Mouse (Mus musculus) intestine, postnatal 0 days (tissue): ENCODE results near the gene Etfbkmt. TPM values are rescaled to one million over a fixed set of nuclear protein-coding genes. Genes with fewer than 3 reads are reported as not detected.
"Not testable (repeated sequence)": the region's sequence is repeated elsewhere in the genome, so short reads cannot be mapped to it uniquely, and the experiment has no call there.

Experiments
- ATAC-seq: fragments of 200-750 bp; cut with Nextera tagmentation; 2 replicates; pipeline ENCODE4 v1.8.0; 2017; ENCODE audit warnings: mild to moderate bottlenecking, moderate TSS enrichment, moderate library complexity
- H3K27ac ChIP-seq: fragments of 300-500 bp; sonication (generic); 2 replicates; pipeline ENCODE4 v1.5.1; 2014; ENCODE audit warnings: mild to moderate bottlenecking, low read depth, low read length, moderate library complexity
- H3K27me3 ChIP-seq: fragments of 300-500 bp; sonication (generic); replicated peaks from 2 replicates; pipeline ENCODE4 v1.6.1; 2014; ENCODE audit warnings: low read length, mixed read lengths; ENCODE audit not compliant: control insufficient read depth, insufficient read depth
- H3K36me3 ChIP-seq: fragments of 300-500 bp; sonication (generic); 2 replicates; pipeline ENCODE4 v1.6.1; 2014; ENCODE audit warnings: mild to moderate bottlenecking, moderate library complexity; ENCODE audit not compliant: control insufficient read depth, insufficient read depth
- H3K4me1 ChIP-seq: fragments of 300-500 bp; sonication (generic); replicated peaks from 2 replicates; pipeline ENCODE4 v1.6.1; 2014; ENCODE audit warnings: antibody characterized with exemption, low read length, mixed read lengths; ENCODE audit not compliant: control insufficient read depth, insufficient read depth
- H3K4me2 ChIP-seq: fragments of 300-500 bp; sonication (generic); replicated peaks from 2 replicates; pipeline ENCODE4 v1.6.1; 2014; ENCODE audit warnings: low read depth, mild to moderate bottlenecking, moderate library complexity
- H3K4me3 ChIP-seq: fragments of 300-500 bp; sonication (generic); 2 replicates; pipeline ENCODE4 v1.5.1; 2014; ENCODE audit warnings: low read depth, low read length
- H3K9ac ChIP-seq: fragments of 300-500 bp; sonication (generic); 2 replicates; pipeline ENCODE4 v1.6.1; 2014; ENCODE audit warnings: mild to moderate bottlenecking, low read depth, low read length
- H3K9me3 ChIP-seq: fragments of 300-500 bp; sonication (generic); 2 replicates; pipeline ENCODE4 v1.6.1; 2016; ENCODE audit warnings: mixed run types; ENCODE audit not compliant: control insufficient read depth
- CTCF ChIP-seq: sonication (generic); IDR thresholded peaks from 2 replicates; pipeline ENCODE4 v1.5.1; 2016; ENCODE audit warnings: low read depth, mild to moderate bottlenecking, control low read depth, antibody characterized with exemption, moderate library complexity
- WGBS: fragments of 180-500 bp; shearing (Covaris S2); extraction: QIAGEN DNeasy Blood & Tissue Kit; methylation state at CpG from one replicate; pipeline ENCODE4 v1.1.7; 2014; 5-methylcytosine and 5-hydroxymethylcytosine counted together
- polyA plus RNA-seq: library from polyadenylated mRNA; unstranded; fragments of >200 nt; fragmentation: Nextera tagmentation; extraction: Ambion mirVana; gene quantifications from 2 replicates; pipeline ENCODE4 v1.2.1, GENCODE M21; 2015

Etfbkmt gene
- polyA plus RNA-seq, 1 experiment from 2014 or later, result 11.6 TPM

GRCm38 (mm10) chr6:149188925-149189257, 49.2 kb downstream of the Etfbkmt start:
- WGBS, result 32% methylated on average over 8 of the region's 8 CpGs
- no peak for TF ChIP-seq CTCF
- Histone ChIP-seq H3K36me3 (no peaks in the 10 kb centered on the region), H3K27ac (peak overlapping the region; percentile 94), H3K4me1 (0 out of 2 replicates have a peak, but pooled peaks cover 3% of the 10 kb centered on the region), H3K4me3 (peak overlapping the region; percentile 86), H3K9me3 (no peaks in the 10 kb centered on the region), H3K4me2 (peak overlapping the region; percentile 82), H3K9ac (peak overlapping the region; percentile 45; the same call in 1 of the 2 replicates), H3K27me3 (no peaks in the 10 kb centered on the region)
- peak; percentile 28 for ATAC-seq

- Histone ChIP-seq H3K9me3 (no peaks in the 10 kb centered on the region), H3K4me3 (no peak overlapping the region), H3K4me2 (no peak overlapping the region), H3K27me3 (no peaks in the 10 kb centered on the region), H3K9ac (no peak overlapping the region), H3K27ac (no peak overlapping the region), H3K36me3 (no peaks in the 10 kb centered on the region), H3K4me1 (0 out of 2 replicates have a peak, but pooled peaks cover 3% of the 10 kb centered on the region)
- ATAC-seq, result no peak
- TF ChIP-seq CTCF, result no peak
- 94% methylated on average over 16 of the region's 16 CpGs for WGBS
Observed at GRCm38 (mm10) chr6:149189340-149189922, 49.8 kb downstream of the Etfbkmt start.

DNA sequence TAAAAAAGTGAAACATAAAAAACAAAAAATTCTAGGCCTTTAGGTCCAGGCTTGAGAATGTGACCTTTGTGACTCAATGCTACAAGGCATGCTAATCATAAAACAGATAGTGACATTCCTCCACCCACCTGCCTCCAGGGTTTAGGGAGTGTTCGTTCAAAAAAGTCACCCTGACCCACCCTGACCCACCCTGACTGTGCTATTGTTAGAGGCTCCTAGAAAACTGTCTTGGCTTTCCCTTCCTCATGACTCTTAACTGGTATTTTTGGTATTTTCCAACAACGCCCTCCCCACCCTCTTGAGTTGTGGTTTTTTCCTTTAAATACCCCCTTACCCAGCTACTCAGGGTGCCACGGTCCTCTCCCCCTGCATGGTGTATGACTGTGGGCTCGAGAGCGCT, 52.3 kb downstream of the Etfbkmt start:
- WGBS, result 76% methylated on average over 5 of the region's 5 CpGs
- H3K4me1 ChIP-seq, result not testable (repeated sequence)

GRCm38 (mm10) chr6:149193276-149193905, 53.7 kb downstream of the Etfbkmt start:
- peak; percentile 81 for ATAC-seq
- Histone ChIP-seq H3K9me3 (no peaks in the 10 kb centered on the region), H3K27ac (peak overlapping the region; percentile 16; the same call in 1 of the 2 replicates), H3K27me3 (no peaks in the 10 kb centered on the region), H3K4me2 (0 out of 2 replicates have a peak overlapping the region, but pooled peaks have one; percentile 21), H3K36me3 (no peaks in the 10 kb centered on the region), H3K4me3 (no peak overlapping the region), H3K4me1 (no peaks in the 10 kb centered on the region), H3K9ac (no peak overlapping the region)
- WGBS, result 35% methylated on average over 5 of the region's 5 CpGs
- no peak for TF ChIP-seq CTCF

More for the DNA sequence above, 52.3 kb downstream of the Etfbkmt start:
- not testable (repeated sequence) for ATAC-seq, H3K27ac ChIP-seq, H3K36me3 ChIP-seq, H3K4me3 ChIP-seq, H3K9me3 ChIP-seq, H3K9ac ChIP-seq, H3K27me3 ChIP-seq, H3K4me2 ChIP-seq

DNA sequence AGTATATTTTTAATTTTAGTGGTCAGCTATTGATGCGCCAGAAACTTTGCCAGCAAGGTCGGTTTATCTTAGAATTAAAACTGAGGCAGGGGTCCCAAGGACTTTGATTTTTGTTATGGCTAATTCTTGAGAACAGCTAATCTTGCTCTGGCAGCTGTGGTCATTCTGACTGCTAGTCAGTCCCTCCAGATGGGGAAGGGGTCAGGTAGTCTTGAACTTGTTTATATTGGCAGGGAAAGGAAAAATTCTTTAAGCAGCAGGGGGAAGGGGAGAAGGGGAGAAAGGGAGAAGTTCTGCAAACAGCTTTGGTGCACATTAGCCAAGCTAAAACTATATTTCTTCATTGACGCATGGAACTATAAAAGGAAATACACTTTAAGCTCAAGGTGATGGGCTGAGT, 57.5 kb downstream of the Etfbkmt start:
- Histone ChIP-seq H3K36me3 (no peaks in the 10 kb centered on the region), H3K27ac (no peak overlapping the region), H3K27me3 (no peaks in the 10 kb centered on the region), H3K4me2 (no peak overlapping the region), H3K4me3 (no peak overlapping the region), H3K4me1 (no peaks in the 10 kb centered on the region), H3K9ac (no peak overlapping the region), H3K9me3 (no peaks in the 10 kb centered on the region)
- ATAC-seq, result no peak
- TF ChIP-seq CTCF, result no peak
- WGBS, result 71% methylated on average over 3 of the region's 3 CpGs

DNA sequence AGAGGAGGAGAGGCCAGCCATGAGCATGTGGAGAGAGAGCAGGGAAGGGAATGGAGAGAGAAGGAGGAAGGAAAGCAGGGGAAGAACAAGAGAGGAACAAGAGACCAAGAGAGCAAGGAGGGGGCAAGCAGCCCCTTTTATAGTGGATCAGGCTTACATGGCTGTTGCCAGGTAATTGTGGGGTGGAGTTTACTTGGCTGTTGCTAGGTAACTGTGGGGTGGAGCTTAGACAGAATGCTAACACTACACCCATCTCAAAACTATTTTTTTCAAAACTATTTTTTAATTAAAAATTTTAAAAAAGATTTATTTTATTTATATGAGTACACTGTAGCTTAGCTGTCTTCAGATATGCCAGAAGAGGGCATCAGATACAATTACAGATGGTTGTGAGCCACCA, 58.9 kb downstream of the Etfbkmt start:
- no peak for TF ChIP-seq CTCF
- Histone ChIP-seq H3K9ac (no peak overlapping the region), H3K9me3 (no peaks in the 10 kb centered on the region), H3K4me3 (no peak overlapping the region), H3K36me3 (no peaks in the 10 kb centered on the region), H3K4me2 (no peak overlapping the region), H3K4me1 (no peaks in the 10 kb centered on the region), H3K27me3 (no peaks in the 10 kb centered on the region), H3K27ac (no peak overlapping the region)
- no peak for ATAC-seq

Other genes starting within 250 kb of the Etfbkmt start
- gene Caprin2, start 243.6 kb upstream of the Etfbkmt start, polyA plus RNA-seq, result 6.8 and 7.4 TPM in 2 replicates
- 22.2 and 23.0 TPM in 2 replicates for gene Sinhcaf, start 193.4 kb upstream of the Etfbkmt start, polyA plus RNA-seq
- gene Dennd5b, start 38.2 kb upstream of the Etfbkmt start, polyA plus RNA-seq, result 9.6 and 12.7 TPM in 2 replicates
- gene Gm10203, start 9.7 kb upstream of the Etfbkmt start, polyA plus RNA-seq, result not detected in 2 replicates
- 17.4 and 20.5 TPM in 2 replicates for gene Amn1, start 48.9 kb downstream of the Etfbkmt start, polyA plus RNA-seq
- gene Resf1, start 169.6 kb downstream of the Etfbkmt start, polyA plus RNA-seq, result 16.3 and 18.9 TPM in 2 replicates